Mouse (Mus musculus) neural tube, embryonic 15.5 days (tissue): ENCODE data around the gene Mylk2. TPM values are rescaled to one million over a fixed set of nuclear protein-coding genes. Genes with fewer than 3 reads are reported as not detected.
A peak's percentile ranks its signal among the peaks of the same experiment; 100 is the strongest.

Source experiments
- ATAC-seq: fragments of 200-750 bp; cut with Nextera tagmentation; 2 replicates; pipeline ENCODE4 v1.8.0; 2017; ENCODE audit warnings: mild to moderate bottlenecking, moderate TSS enrichment, moderate library complexity; ENCODE audit not compliant: low FRiP score
- H3K27ac ChIP-seq: fragments of 300-500 bp; sonication (generic); replicated peaks from 2 replicates; pipeline ENCODE4 v1.5.1; 2015; ENCODE audit warnings: mild to moderate bottlenecking, inconsistent platforms
- H3K27me3 ChIP-seq: fragments of 300-500 bp; sonication (generic); replicated peaks from 2 replicates; pipeline ENCODE4 v1.6.1; 2015; ENCODE audit warnings: inconsistent platforms
- H3K36me3 ChIP-seq: fragments of 300-500 bp; sonication (generic); 2 replicates; pipeline ENCODE4 v1.6.1; 2015; ENCODE audit warnings: inconsistent platforms
- H3K4me1 ChIP-seq: fragments of 300-500 bp; sonication (generic); 2 replicates; pipeline ENCODE4 v1.6.1; 2015; ENCODE audit warnings: inconsistent platforms
- H3K4me2 ChIP-seq: fragments of 300-500 bp; sonication (generic); 2 replicates; pipeline ENCODE4 v1.6.1; 2015; ENCODE audit warnings: inconsistent platforms, mild to moderate bottlenecking, moderate library complexity
- H3K4me3 ChIP-seq: fragments of 300-500 bp; sonication (generic); replicated peaks from 2 replicates; pipeline ENCODE4 v1.5.1; 2015; ENCODE audit warnings: mild to moderate bottlenecking, inconsistent platforms
- H3K9ac ChIP-seq: fragments of 300-500 bp; sonication (generic); replicated peaks from 2 replicates; pipeline ENCODE4 v1.6.1; 2015; ENCODE audit warnings: mild to moderate bottlenecking, inconsistent platforms
- H3K9me3 ChIP-seq: fragments of 300-500 bp; sonication (generic); replicated peaks from 2 replicates; pipeline ENCODE4 v1.6.1; 2016; ENCODE audit warnings: inconsistent platforms
- WGBS: fragments of 180-500 bp; shearing (Covaris S2); methylation state at CpG from one replicate; pipeline ENCODE4 v1.1.7; 2015; ENCODE audit warnings: mixed read lengths; 5-methylcytosine and 5-hydroxymethylcytosine counted together
- microRNA-seq: library from miRNA; unstranded; fragments of <30 nt; microRNA quantifications from one replicate; pipeline ENCODE4, GENCODE M21; 2017
- polyA plus RNA-seq: library from polyadenylated mRNA; unstranded; fragments of >200 nt; fragmentation: Nextera tagmentation; extraction: Ambion mirVana; gene quantifications from 2 replicates; pipeline ENCODE4 v1.2.1, GENCODE M21; 2015

Mylk2 gene
- polyA plus RNA-seq, 1 experiment from 2014 or later = 0.29 TPM

- no peak overlapping the region for H3K27ac ChIP-seq
- peaks cover 4% of the 10 kb centered on the region; the same call in 1 of the 2 replicates for H3K36me3 ChIP-seq
- H3K4me2 ChIP-seq = peak overlapping the region; percentile 85
- 36% methylated on average over 11 of the region's 11 CpGs for WGBS
- peak; percentile 26; the same call in 1 of the 2 replicates for ATAC-seq
- H3K9me3 ChIP-seq = no peaks in the 10 kb centered on the region
- peak overlapping the region; percentile 66 for H3K4me3 ChIP-seq
- peaks cover 26% of the 10 kb centered on the region for H3K4me1 ChIP-seq
- H3K27me3 ChIP-seq = peaks cover 28% of the 10 kb centered on the region
- peak overlapping the region; percentile 69 for H3K9ac ChIP-seq
Observed at GRCm38 (mm10) chr2:152950358-152951064, 39.4 kb downstream of the Mylk2 start.

- Histone ChIP-seq H3K36me3 (peaks cover 4% of the 10 kb centered on the region; the same call in 1 of the 2 replicates), H3K9ac (peak within 1 kb of the TSS; percentile 69), H3K4me1 (peaks cover 26% of the 10 kb centered on the region), H3K27me3 (peaks cover 20% of the 10 kb centered on the region), H3K27ac (peak within 1 kb of the TSS; percentile 82), H3K9me3 (no peaks in the 10 kb centered on the region), H3K4me3 (peak within 1 kb of the TSS; percentile 66), H3K4me2 (peak within 1 kb of the TSS; percentile 85)
- WGBS = under 1% methylated on average over 48 of the region's 54 CpGs
- peak; percentile 81 for ATAC-seq
Observed at GRCm38 (mm10) chr2:152951065-152951849, 40.1 kb downstream of the Mylk2 start, which contains the start of gene Dusp15. Dusp15 (minus strand) TSS chr2:152951698.

GRCm38 (mm10) chr2:152951850-152952720 lies 40.9 kb downstream of the Mylk2 start:
- Histone ChIP-seq H3K9me3 (no peaks in the 10 kb centered on the region), H3K4me1 (peaks cover 24% of the 10 kb centered on the region), H3K4me2 (peak overlapping the region; percentile 85), H3K27me3 (peaks cover 19% of the 10 kb centered on the region), H3K27ac (peak overlapping the region; percentile 82), H3K36me3 (peaks cover 4% of the 10 kb centered on the region; the same call in 1 of the 2 replicates), H3K9ac (peak overlapping the region; percentile 69), H3K4me3 (peak overlapping the region; percentile 66)
- 11% methylated on average over 13 of the region's 13 CpGs for WGBS
- ATAC-seq = peak; percentile 54

- no peak for ATAC-seq
- 0 out of 2 replicates have a peak, but pooled peaks cover 3% of the 10 kb centered on the region for H3K4me1 ChIP-seq
- no peak overlapping the region for H3K27ac ChIP-seq
- H3K36me3 ChIP-seq = no peaks in the 10 kb centered on the region
- no peak overlapping the region for H3K4me3 ChIP-seq
- H3K9ac ChIP-seq = no peak overlapping the region
- H3K9me3 ChIP-seq = no peaks in the 10 kb centered on the region
- no peak overlapping the region for H3K4me2 ChIP-seq
- peaks cover 7% of the 10 kb centered on the region; the same call in 1 of the 2 replicates for H3K27me3 ChIP-seq
- WGBS = 76% methylated on average over 3 of the region's 3 CpGs
Observed at GRCm38 (mm10) chr2:152958116-152958515, 47.0 kb downstream of the Mylk2 start.

DNA sequence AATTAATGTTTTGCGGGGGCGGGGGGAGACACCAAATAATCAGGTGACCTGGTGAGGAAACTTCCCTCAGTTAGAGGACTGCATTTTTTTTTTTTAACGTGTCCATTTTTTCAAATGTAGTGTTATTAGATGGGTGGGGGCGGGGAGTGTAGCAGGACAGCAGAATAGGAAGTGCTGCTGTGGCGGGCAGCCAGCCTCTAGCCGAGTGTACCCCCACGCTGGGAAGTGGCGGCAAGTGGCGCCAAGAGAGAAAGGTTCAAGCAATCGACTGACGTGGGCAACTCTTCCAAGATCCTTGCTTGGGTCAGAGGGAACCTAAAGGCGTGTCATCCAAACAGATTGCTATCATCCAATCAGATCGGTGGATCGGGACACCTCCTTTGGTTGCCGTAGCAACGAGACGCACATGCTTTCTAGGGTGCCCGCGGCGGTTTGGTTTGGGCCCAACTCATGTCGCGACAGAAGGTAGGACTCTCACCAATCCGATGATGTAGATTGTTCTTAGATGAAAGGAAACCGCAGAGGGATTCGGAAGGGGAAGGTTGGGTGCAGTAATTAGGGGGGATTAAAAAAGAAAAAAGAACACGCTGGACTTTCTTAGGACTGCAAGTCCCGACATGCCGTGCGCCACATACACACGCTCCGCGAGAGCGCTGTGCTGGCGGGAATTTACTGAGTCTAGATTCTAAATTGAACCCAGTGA lies 51.1 kb downstream of the Mylk2 start, which contains the start of gene Ttll9:
Gene Ttll9 (plus strand): TSS at position 395 of the 703 bp plus-strand sequence.
- Histone ChIP-seq H3K4me3 (peak within 1 kb of the TSS; percentile 52), H3K27ac (no peak within 1 kb of the TSS; the same call in 1 of the 2 replicates), H3K9ac (peak within 1 kb of the TSS; percentile 34), H3K9me3 (no peaks in the 10 kb centered on the region), H3K36me3 (no peaks in the 10 kb centered on the region), H3K4me2 (peak within 1 kb of the TSS; percentile 80), H3K27me3 (peaks cover 3% of the 10 kb centered on the region; the same call in 1 of the 2 replicates), H3K4me1 (0 out of 2 replicates have a peak, but pooled peaks cover 3% of the 10 kb centered on the region)
- 2% methylated on average over 34 of the region's 34 CpGs for WGBS
- ATAC-seq = peak; percentile 93

GRCm38 (mm10) chr2:152965555-152965954 lies 54.4 kb downstream of the Mylk2 start:
- H3K4me1 ChIP-seq = 0 out of 2 replicates have a peak, but pooled peaks cover 3% of the 10 kb centered on the region
- H3K36me3 ChIP-seq = no peaks in the 10 kb centered on the region
- no peak overlapping the region for H3K4me2 ChIP-seq
- no peaks in the 10 kb centered on the region for H3K9me3 ChIP-seq
- ATAC-seq = no peak
- H3K27ac ChIP-seq = no peak overlapping the region
- H3K4me3 ChIP-seq = no peak overlapping the region
- H3K27me3 ChIP-seq = 0 out of 2 replicates have a peak, but pooled peaks cover under 1% of the 10 kb centered on the region
- H3K9ac ChIP-seq = no peak overlapping the region
- 73% methylated on average over 4 of the region's 4 CpGs for WGBS

Small RNA genes lying within 50 kb of the gene (microRNA-seq; reads per million reads assigned to microRNA genes)
- not detected for gene Mir5622

Other genes with a start within 250 kb of the Mylk2 start
- gene H13, start 241.9 kb upstream of the Mylk2 start, polyA plus RNA-seq = 152 and 155 TPM in 2 replicates
- 33.9 and 41.5 TPM in 2 replicates for gene Mcts2, start 224.3 kb upstream of the Mylk2 start, polyA plus RNA-seq
- gene Id1, start 175.1 kb upstream of the Mylk2 start, polyA plus RNA-seq = 57.5 and 59.1 TPM in 2 replicates
- gene Cox4i2, start 157.2 kb upstream of the Mylk2 start, polyA plus RNA-seq = 4.8 and 7.6 TPM in 2 replicates
- 119 and 125 TPM in 2 replicates for gene Bcl2l1, start 79.6 kb upstream of the Mylk2 start, polyA plus RNA-seq
- gene Tpx2, start 63.4 kb upstream of the Mylk2 start, polyA plus RNA-seq = 11.1 and 26.9 TPM in 2 replicates
- 4.0 and 4.3 TPM in 2 replicates for gene Foxs1, start 21.9 kb downstream of the Mylk2 start, polyA plus RNA-seq
- 10.5 and 13.5 TPM in 2 replicates for gene Dusp15, start 40.3 kb downstream of the Mylk2 start, polyA plus RNA-seq
- 8.1 and 8.7 TPM in 2 replicates for gene Ttll9, start 51.1 kb downstream of the Mylk2 start, polyA plus RNA-seq
- 240 and 256 TPM in 2 replicates for gene Pdrg1, start 104.1 kb downstream of the Mylk2 start, polyA plus RNA-seq
- 1.7 and 2.0 TPM in 2 replicates for gene Xkr7, start 120.5 kb downstream of the Mylk2 start, polyA plus RNA-seq
- gene Ccm2l, start 154.6 kb downstream of the Mylk2 start, polyA plus RNA-seq = 1.3 and 1.4 TPM in 2 replicates
- 3.2 and 4.0 TPM in 2 replicates for gene Hck, start 197.1 kb downstream of the Mylk2 start, polyA plus RNA-seq
- 83.0 and 83.7 TPM in 2 replicates for gene Tm9sf4, start 250.0 kb downstream of the Mylk2 start, polyA plus RNA-seq